Mouse (Mus musculus) heart, embryonic 14.5 days (tissue): Measurements from ENCODE around the gene Rbfox2. TPM values are rescaled to one million over a fixed set of nuclear protein-coding genes. Genes with fewer than 3 reads are reported as not detected.

Experiments used
- ATAC-seq: fragments of 200-750 bp; cut with Nextera tagmentation; 2 replicates; pipeline ENCODE4 v1.8.0; 2017; ENCODE audit warnings: low read depth, moderate TSS enrichment; ENCODE audit not compliant: insufficient number of reproducible peaks, insufficient read depth, low FRiP score
- H3K27ac ChIP-seq, 2 experiments: fragments of 200-500 bp in 1 of 2; fragments of 300-500 bp in 1 of 2; sonication (generic) in 1 of 2; replicated peaks in 1 of 2; 2 replicates each; pipeline ENCODE4 v1.5.1; 2012 to 2014; ENCODE audit warnings: low read depth in 2 of 2, low read length in 2 of 2, control low read depth in 1 of 2, mild to moderate bottlenecking in 1 of 2, mixed read lengths in 1 of 2; ENCODE audit not compliant: control insufficient read depth in 1 of 2, insufficient read depth in 1 of 2
- H3K27me3 ChIP-seq: fragments of 300-500 bp; sonication (generic); 2 replicates; pipeline ENCODE4 v1.6.1; 2014; ENCODE audit warnings: mild to moderate bottlenecking, low read length, control low read depth; ENCODE audit not compliant: control insufficient read depth, insufficient read depth
- H3K36me3 ChIP-seq: fragments of 300-500 bp; sonication (generic); 2 replicates; pipeline ENCODE4 v1.6.1; 2014; ENCODE audit warnings: mild to moderate bottlenecking, control low read depth, low read length, mixed read lengths; ENCODE audit not compliant: control insufficient read depth, insufficient read depth
- H3K4me1 ChIP-seq, 2 experiments: fragments of 200-500 bp in 1 of 2; fragments of 300-500 bp in 1 of 2; sonication (generic) in 1 of 2; 2 replicates each; pipeline ENCODE4 v1.6.1; 2012 to 2014; ENCODE audit warnings: low read length in 2 of 2, control low read depth in 1 of 2, mixed read lengths in 1 of 2; ENCODE audit not compliant: control insufficient read depth in 2 of 2, insufficient read depth in 2 of 2
- H3K4me2 ChIP-seq: fragments of 300-500 bp; sonication (generic); 2 replicates; pipeline ENCODE4 v1.6.1; 2014; ENCODE audit warnings: mild to moderate bottlenecking, low read length
- H3K4me3 ChIP-seq, 2 experiments: fragments of 200-500 bp in 1 of 2; fragments of 300-500 bp in 1 of 2; sonication (generic) in 1 of 2; 2 replicates each; pipeline ENCODE4 v1.5.1; 2012 to 2014; ENCODE audit warnings: low read length in 2 of 2, mild to moderate bottlenecking in 2 of 2, control low read depth in 1 of 2, low read depth in 1 of 2, moderate library complexity in 1 of 2; ENCODE audit not compliant: control insufficient read depth in 1 of 2, insufficient read depth in 1 of 2
- H3K9ac ChIP-seq: fragments of 300-500 bp; sonication (generic); 2 replicates; pipeline ENCODE4 v1.6.1; 2014; ENCODE audit warnings: mild to moderate bottlenecking, low read length
- H3K9me3 ChIP-seq: fragments of 300-500 bp; sonication (generic); 2 replicates; pipeline ENCODE4 v1.6.1; 2016; ENCODE audit warnings: low read length, control low read depth; ENCODE audit not compliant: control insufficient read depth
- WGBS: fragments of 180-500 bp; shearing (Covaris S2); extraction: QIAGEN DNeasy Blood & Tissue Kit; methylation state at CpG from one replicate; pipeline ENCODE4 v1.1.7; 2014; 5-methylcytosine and 5-hydroxymethylcytosine counted together
- polyA plus RNA-seq: library from polyadenylated mRNA; unstranded; fragments of >200 nt; fragmentation: Nextera tagmentation; extraction: Ambion mirVana; gene quantifications from 2 replicates; pipeline ENCODE4 v1.2.1, GENCODE M21; 2014

Rbfox2 gene
- polyA plus RNA-seq, 1 experiment from 2014 or later, result 89.1 TPM

DNA sequence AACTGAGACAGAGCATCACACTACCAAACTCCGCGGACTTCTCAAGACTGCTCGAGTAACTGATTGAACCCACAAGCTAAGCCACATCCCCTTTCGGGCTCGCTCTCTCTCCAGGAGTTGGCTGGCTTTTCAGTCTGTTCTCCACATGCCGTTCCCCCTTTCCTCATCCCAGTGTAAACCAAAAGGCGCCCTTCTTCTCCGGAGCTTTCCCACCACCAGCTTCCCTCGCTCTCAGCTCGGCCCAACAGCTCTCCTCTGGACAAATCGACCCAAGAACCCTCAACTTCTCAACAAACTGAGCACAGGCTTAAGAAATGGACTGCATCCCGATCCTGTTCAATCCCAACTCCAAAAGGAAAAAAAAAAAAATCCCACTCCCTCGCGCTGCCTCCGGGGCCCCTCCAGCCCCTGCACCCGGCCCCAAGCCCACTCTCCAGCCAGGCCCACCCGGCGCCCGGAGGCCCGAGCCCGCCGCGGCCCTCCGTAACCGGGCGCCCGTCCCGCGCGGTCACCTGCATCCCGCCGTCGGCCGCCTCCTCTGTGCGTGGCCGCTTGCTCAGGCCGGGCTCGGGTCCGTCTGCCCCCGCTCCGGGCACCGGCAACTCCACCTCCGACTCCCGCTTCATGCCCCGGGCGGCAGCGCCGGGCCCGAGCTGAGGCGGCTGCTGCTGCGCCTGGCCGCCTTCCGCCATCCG, 805 bp downstream of the Rbfox2 start:
- H3K4me2 ChIP-seq, result peak overlapping the region; percentile 93
- H3K9ac ChIP-seq, result peak overlapping the region; percentile 91
- H3K4me3 ChIP-seq, result peak overlapping the region; percentile 80 to 94
- H3K9me3 ChIP-seq, result no peaks in the 10 kb centered on the region
- H3K27me3 ChIP-seq, result no peaks in the 10 kb centered on the region
- 1% methylated on average over 54 of the region's 54 CpGs for WGBS
- H3K36me3 ChIP-seq, result peaks cover 4% of the 10 kb centered on the region; the same call in 1 of the 2 replicates
- peaks cover 9 to 37% of the 10 kb centered on the region in 2 experiments for H3K4me1 ChIP-seq
- peak; percentile 31; the same call in 1 of the 2 replicates for ATAC-seq
- H3K27ac ChIP-seq, result peak overlapping the region; percentile 97

DNA sequence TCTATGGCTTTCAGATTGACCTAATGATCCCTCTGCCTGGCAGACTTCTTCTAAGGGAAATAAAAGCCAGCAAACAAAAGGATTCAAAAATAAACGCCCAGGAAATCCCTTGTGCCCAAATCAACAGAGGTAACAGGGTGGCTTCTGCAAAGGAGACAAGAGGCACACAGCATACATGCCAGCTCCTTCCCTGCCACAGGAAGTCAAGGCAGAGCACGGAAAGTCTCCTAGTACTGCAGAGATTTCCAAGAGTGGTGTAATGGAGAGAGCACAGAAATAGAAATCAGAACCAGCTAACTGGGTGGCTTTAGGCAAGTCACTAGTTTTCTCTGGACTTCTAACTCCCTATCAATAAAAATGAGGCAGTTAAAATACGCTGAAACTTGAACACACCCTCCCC, 1.8 kb downstream of the Rbfox2 start:
- no peak for ATAC-seq
- peaks cover 6% of the 10 kb centered on the region; the same call in 1 of the 2 replicates for H3K36me3 ChIP-seq
- peaks cover 11 to 47% of the 10 kb centered on the region in 2 experiments for H3K4me1 ChIP-seq
- H3K4me2 ChIP-seq, result peak overlapping the region; percentile 93
- WGBS, result 9% methylated on average over 3 of the region's 3 CpGs
- H3K9me3 ChIP-seq, result no peaks in the 10 kb centered on the region
- no peak overlapping the region for H3K27ac ChIP-seq
- H3K4me3 ChIP-seq, result peak overlapping the region; percentile 26 to 80
- H3K9ac ChIP-seq, result peak overlapping the region; percentile 91
- no peaks in the 10 kb centered on the region for H3K27me3 ChIP-seq

DNA sequence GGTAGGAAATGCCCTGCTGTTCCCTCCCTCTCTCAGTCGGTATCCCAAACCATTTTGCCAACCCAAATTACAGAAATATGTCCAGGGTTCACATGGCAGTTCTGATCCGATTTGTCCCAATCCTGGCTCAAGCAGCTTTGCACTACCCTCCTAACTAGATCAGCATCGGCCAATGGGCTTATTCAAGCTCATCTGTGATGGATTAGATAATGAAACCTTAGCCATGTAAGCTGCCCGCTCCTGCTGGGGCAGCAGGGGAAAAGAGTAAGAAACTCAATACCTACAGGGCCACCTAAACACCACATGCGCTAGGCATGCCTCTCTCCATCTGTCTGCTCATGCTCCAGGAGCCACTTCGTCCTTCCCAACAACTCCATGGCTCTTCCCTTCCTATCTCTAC, 5.7 kb downstream of the Rbfox2 start:
- peaks cover 13 to 59% of the 10 kb centered on the region in 2 experiments for H3K4me1 ChIP-seq
- ATAC-seq, result no peak

DNA sequence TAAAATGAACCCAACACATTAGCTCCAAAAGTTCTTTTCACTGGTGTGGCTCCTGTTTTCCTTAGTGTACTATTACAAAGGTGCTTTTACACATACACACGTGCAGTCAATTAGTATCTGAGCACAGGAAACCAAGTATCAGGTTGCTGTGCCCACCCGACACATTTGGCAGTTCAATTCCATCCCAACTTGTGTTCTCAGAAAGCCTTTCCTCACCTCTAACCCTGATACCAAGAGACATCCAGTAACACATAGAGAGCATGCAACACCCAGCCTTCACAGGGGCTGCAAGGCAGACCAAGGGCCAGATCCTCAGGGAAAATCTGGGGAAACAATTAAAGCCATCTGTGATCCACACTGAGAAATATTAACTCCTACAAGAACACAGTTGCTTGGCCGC, 8.2 kb downstream of the Rbfox2 start:
- 78% methylated on average over 3 of the region's 3 CpGs for WGBS
- H3K9ac ChIP-seq, result no peak overlapping the region
- H3K9me3 ChIP-seq, result no peaks in the 10 kb centered on the region
- no peak overlapping the region for H3K27ac ChIP-seq
- peaks cover 6% of the 10 kb centered on the region; the same call in 1 of the 2 replicates for H3K36me3 ChIP-seq
- no peak for ATAC-seq
- no peak overlapping the region for H3K4me2 ChIP-seq
- H3K4me1 ChIP-seq, result peaks cover 12 to 45% of the 10 kb centered on the region in 2 experiments
- H3K4me3 ChIP-seq, result no peak overlapping the region
- no peaks in the 10 kb centered on the region for H3K27me3 ChIP-seq

More for the DNA sequence above, 5.7 kb downstream of the Rbfox2 start:
- Histone ChIP-seq H3K36me3 (peaks cover 6% of the 10 kb centered on the region; the same call in 1 of the 2 replicates), H3K27ac (no peak overlapping the region), H3K9ac (no peak overlapping the region), H3K4me3 (no peak overlapping the region), H3K9me3 (no peaks in the 10 kb centered on the region), H3K4me2 (no peak overlapping the region), H3K27me3 (no peaks in the 10 kb centered on the region)
- 75% methylated on average over 6 of the region's 6 CpGs for WGBS

DNA sequence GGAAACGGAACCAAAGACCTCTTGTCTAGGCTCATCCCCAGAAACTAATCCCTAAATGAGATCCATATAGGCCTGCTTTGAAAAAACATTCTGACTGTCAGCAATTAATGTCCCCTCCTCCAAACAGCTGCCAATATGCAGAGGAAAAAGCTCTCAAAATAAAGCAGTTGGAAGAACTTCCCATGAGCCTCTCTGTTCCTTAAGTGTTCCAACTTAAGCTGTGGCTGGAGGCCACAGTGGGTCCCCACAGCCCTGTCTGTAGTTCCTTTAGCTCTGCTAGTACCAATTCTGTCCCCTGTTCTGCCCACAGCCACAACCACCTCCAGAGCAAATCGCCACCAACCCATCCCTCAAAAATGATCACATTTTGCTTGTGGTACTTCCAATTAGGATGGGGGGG, 10.2 kb downstream of the Rbfox2 start:
- H3K4me2 ChIP-seq, result no peak overlapping the region
- peaks cover 8 to 50% of the 10 kb centered on the region in 2 experiments for H3K4me1 ChIP-seq
- H3K9me3 ChIP-seq, result no peaks in the 10 kb centered on the region
- no peak for ATAC-seq
- H3K27ac ChIP-seq, result no peak overlapping the region
- WGBS, result 76% methylated on average over 2 of the region's 2 CpGs
- no peaks in the 10 kb centered on the region for H3K27me3 ChIP-seq
- H3K36me3 ChIP-seq, result 0 out of 2 replicates have a peak, but pooled peaks cover 3% of the 10 kb centered on the region
- H3K4me3 ChIP-seq, result no peak overlapping the region
- H3K9ac ChIP-seq, result no peak overlapping the region

DNA sequence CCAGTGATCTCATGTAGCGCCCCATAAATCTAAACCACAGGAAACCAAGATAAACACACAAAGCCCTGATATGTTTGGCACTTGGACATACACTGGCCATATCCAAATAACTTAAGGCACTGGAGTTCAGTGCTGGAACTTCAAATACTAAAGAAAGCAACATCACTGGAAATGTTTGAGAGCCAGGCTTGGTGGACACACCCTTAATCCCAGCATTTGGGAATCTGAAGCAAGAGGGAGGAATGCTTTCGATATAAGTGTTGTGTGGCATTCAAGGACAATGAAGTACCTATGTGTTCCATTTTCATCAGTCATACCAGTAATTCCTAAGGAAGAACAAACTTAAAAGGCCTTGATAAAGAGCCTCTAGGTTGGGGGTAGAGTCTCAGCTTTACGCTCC, 13.3 kb downstream of the Rbfox2 start:
- Histone ChIP-seq H3K27ac (no peak overlapping the region), H3K36me3 (no peaks in the 10 kb centered on the region), H3K9me3 (no peaks in the 10 kb centered on the region), H3K4me1 (peaks cover 2 to 27% of the 10 kb centered on the region in 2 experiments), H3K9ac (no peak overlapping the region), H3K4me3 (no peak overlapping the region), H3K4me2 (no peak overlapping the region), H3K27me3 (no peaks in the 10 kb centered on the region)
- WGBS, result 82% methylated on average over 3 of the region's 3 CpGs
- no peak for ATAC-seq

DNA sequence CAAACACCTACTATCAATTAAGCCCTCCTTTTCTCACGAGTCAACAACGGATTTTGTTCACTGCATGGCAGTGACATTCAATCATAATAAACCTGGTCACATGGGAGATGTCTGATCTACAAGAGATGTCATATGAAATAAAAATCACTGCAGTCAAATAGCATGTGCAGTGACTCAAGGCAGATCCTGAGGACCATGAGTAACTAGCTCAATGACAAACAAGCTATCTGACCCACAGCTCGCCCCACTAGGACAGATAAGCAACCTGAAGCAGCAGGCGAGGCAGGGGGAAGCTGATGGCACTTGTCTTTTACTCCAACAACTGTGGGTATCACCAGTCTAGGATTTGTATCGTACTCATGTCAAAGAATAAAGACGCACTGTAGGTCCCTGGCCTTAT, 14.4 kb downstream of the Rbfox2 start:
- Histone ChIP-seq H3K9ac (no peak overlapping the region), H3K36me3 (no peaks in the 10 kb centered on the region), H3K27me3 (no peaks in the 10 kb centered on the region), H3K9me3 (no peaks in the 10 kb centered on the region), H3K4me3 (no peak overlapping the region), H3K4me1 (peaks cover 2 to 26% of the 10 kb centered on the region in 2 experiments), H3K4me2 (no peak overlapping the region), H3K27ac (no peak overlapping the region)
- ATAC-seq, result no peak
- WGBS, result 41% methylated on average over 6 of the region's 6 CpGs
